Mouse (Mus musculus) bone marrow macrophage, adult 2 months (primary cell): ENCODE data around the gene Arntl2. TPM values are rescaled to one million over a fixed set of nuclear protein-coding genes. Genes with fewer than 3 reads are reported as not detected.
"Not testable (repeated sequence)": the region's sequence is repeated elsewhere in the genome, so short reads cannot be mapped to it uniquely, and the experiment has no call there.

Experiments used
- H3K27ac ChIP-seq: 2 replicates; pipeline ENCODE4 v1.5.1; 2012; ENCODE audit warnings: low read depth, low read length; ENCODE audit not compliant: insufficient read depth
- H3K4me1 ChIP-seq: 2 replicates; pipeline ENCODE4 v1.6.1; 2012; ENCODE audit warnings: low read length; ENCODE audit not compliant: control insufficient read depth, insufficient read depth
- H3K4me3 ChIP-seq: 2 replicates; pipeline ENCODE4 v1.5.1; 2012; ENCODE audit warnings: mild to moderate bottlenecking, low read length, moderate library complexity; ENCODE audit not compliant: insufficient read depth
- CTCF ChIP-seq: IDR thresholded peaks from 2 replicates; pipeline ENCODE4 v1.5.1; 2012; ENCODE audit warnings: low read depth, mild to moderate bottlenecking, low read length, moderate library complexity
- POLR2A ChIP-seq: IDR thresholded peaks from 2 replicates; pipeline ENCODE4 v1.6.1; 2012; ENCODE audit warnings: mild to moderate bottlenecking, low read depth, low read length, borderline replicate concordance
- polyA plus RNA-seq: library from polyadenylated mRNA; stranded (reverse); fragments of >200 nt; gene quantifications from 2 replicates; pipeline ENCODE4 v1.2.4, GENCODE M21; 2012; ENCODE audit not compliant: missing spikeins, insufficient read depth, insufficient read length

The Arntl2 gene
- polyA plus RNA-seq, 1 experiment: 2.7 TPM

DNA sequence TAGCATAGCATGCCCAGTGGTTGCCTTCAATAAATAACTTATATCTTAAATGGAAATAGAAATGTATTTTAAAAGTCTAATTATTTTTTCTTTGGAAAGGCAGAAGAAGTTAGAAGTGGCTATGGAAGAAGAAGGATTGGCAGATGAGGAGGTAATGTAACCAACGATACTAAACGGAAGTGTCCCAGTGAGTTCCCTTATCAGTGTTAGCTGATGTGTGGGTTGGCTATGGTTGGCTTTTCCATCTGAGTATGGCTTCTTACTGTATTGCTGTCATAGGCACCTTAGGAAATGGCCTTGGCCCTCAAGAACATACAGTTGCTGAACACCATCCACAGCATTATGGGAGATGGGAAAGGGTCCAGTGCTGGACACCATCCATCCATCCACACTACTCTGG, 35.8 kb upstream of the Arntl2 start:
- Histone ChIP-seq H3K4me1 (peaks cover 38% of the 10 kb centered on the region), H3K4me3 (no peak overlapping the region), H3K27ac (no peak overlapping the region)
- TF ChIP-seq POLR2A (no peak), CTCF (no peak)

DNA sequence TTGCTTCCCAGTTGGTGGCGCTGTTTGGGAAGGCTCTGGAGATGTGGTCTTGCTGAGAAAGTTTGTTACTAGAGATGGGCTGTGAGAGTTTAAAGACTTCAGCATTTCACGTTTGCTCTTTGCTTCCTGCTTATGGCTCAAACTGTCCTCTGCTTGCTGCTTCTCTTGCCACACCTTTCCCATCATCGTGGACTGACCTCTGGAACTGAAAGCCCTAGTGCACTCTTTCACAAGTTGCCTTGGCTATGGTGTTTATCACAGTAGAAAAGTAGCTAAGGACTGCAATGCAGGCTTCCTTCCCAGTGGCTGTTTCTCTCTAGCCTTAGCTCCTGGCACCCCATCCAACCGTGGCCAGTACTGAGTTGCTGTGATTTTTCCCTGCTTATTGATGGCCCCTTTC, 35.1 kb upstream of the Arntl2 start:
- Histone ChIP-seq H3K27ac (no peak overlapping the region), H3K4me1 (peaks cover 31% of the 10 kb centered on the region), H3K4me3 (no peak overlapping the region)
- no peak for TF ChIP-seq POLR2A
- TF ChIP-seq CTCF: no peak

DNA sequence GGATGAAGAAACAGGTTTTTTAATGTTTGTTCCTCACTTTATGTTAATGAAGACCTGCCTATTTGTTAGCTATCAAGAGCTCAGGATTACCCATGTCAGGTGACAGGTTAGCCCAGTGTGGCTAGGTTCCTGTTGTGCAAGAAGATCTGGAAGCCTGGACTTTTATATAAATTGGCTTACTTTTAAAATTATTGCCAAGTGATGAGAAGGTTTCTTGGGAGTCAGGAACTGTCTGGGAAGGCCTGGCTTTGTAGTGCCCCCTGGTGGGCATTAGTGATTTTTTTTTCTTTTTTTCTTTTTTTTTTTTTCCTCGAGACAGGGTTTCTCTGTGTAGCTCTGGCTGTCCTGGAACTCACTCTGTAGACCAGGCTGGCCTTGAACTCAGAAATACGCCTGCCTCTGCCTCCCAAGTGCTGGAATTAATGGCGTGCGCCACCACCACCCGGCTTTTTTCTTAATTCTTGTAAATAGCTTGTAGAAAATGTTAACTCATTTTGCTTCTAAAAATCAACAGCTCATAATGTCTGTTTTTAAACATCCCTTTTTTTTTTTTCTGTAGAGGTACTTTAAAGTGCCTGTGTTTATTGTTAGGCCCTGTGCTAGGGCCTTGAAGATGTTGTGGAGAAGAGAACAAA, 33.5 kb upstream of the Arntl2 start:
- peak; percentile 32; the same call in 1 of the 2 replicates for TF ChIP-seq CTCF
- no peak for TF ChIP-seq POLR2A
- H3K4me3 ChIP-seq: no peak overlapping the region
- peaks cover 15% of the 10 kb centered on the region for H3K4me1 ChIP-seq
- H3K27ac ChIP-seq: no peak overlapping the region

DNA sequence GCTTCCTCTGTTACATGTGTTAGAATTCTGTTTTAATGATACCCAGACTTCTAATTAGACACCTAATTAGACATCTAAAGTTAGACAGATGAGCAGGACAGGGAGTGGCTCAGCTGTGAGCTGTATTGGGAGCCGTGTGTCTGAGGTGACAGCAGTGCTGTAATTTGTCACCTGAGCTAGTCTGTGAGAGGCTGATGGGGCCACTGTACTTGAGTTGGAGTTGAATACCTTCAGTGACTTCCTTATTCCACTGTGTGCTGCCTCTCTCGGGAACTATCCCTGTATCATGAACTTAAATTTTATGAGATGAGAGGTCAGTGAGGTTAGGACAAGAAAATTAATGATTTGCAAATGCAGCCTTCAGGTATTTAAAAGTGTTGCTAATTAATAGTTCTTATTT, 31.3 kb upstream of the Arntl2 start:
- peaks cover 10% of the 10 kb centered on the region for H3K4me1 ChIP-seq
- H3K4me3 ChIP-seq: no peak overlapping the region
- no peak for TF ChIP-seq POLR2A
- no peak for TF ChIP-seq CTCF
- H3K27ac ChIP-seq: no peak overlapping the region

DNA sequence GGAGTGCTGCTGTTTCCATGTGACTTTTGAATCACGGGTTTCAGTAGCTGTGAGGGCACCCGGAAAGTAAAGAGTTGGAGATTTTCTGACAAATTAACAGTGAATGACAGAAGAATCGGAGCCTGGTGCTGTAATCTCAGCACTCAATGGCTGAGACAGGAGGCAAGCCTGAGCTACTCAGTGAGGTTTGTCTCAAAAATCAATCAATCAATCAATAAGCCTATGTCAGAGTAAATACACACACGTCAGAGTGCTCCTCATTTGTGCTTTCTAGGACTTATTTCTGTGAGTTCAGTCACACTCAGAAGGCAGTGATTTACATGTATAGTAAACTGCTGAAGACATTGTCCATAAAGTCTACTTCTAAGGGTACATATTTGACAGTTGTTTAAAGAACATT, 30.6 kb upstream of the Arntl2 start:
- no peak overlapping the region for H3K4me3 ChIP-seq
- H3K4me1 ChIP-seq: peaks cover 15% of the 10 kb centered on the region
- no peak overlapping the region for H3K27ac ChIP-seq
- TF ChIP-seq CTCF: no peak
- TF ChIP-seq POLR2A: no peak

DNA sequence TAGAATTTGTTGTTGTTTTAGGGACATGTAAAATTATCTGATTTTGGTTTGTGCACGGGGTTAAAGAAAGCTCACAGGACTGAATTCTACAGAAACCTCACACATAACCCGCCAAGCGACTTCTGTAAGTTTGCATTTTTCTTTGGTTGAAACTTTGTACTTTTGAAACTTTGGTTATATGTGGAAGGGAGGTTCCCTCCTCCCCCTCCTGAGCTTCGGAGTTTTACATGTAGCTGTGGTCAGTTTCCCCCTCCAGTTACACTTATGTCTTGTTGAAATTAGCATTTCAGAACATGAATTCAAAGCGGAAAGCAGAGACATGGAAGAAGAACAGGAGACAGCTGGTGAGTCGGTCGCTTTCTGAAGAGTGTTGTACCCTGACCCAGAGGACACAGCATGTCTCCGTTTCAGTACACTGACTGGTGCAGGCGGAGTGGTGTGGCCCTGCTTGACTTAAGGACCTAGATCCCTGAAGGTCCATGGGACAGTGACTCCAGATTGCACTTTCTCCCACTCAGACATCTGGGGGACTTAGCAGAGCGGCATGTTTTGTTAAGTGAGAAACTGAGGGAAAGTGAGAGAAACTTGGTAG, 26.9 kb upstream of the Arntl2 start:
- Histone ChIP-seq H3K4me3 (no peak overlapping the region), H3K27ac (no peak overlapping the region), H3K4me1 (peaks cover 16% of the 10 kb centered on the region)
- TF ChIP-seq CTCF (no peak), POLR2A (no peak)

DNA sequence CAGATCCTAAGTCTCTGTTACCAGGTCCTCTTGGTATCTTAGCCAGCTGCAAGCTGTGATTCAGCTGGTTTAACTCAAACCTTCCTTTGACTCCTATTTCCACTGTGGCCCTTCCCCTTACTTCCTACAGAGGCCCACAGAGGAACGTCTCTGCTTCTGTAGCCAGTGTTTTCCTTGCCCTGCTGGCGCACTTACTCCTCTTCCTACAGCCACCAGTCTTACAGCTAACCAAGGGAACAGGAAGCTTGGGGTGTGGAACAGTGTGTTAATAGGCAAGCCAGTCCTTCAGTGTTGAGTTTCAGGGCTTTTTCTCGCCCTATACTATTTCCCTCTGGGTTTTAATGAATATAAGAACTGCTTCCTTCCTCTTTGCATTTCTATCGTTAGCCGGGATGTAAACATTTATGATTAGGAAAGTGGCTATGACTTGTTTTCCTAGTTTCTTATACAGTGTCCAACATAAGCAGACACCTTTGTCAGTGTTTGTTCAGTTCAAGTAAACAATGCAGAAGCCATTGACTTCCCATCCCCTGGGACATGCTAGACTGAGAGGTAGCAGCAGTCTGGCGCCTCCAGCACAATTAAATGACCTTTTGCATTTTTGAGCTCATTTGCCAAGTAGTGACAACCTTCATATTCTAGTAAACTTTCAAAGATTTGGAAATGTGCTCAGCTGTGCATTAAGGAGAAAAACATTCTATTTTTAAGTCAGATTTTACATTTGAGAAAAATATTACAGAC, 25.7 kb upstream of the Arntl2 start:
- Histone ChIP-seq H3K4me1 (peaks cover 16% of the 10 kb centered on the region), H3K27ac (peak overlapping the region; percentile 24), H3K4me3 (no peak overlapping the region)
- TF ChIP-seq CTCF (no peak), POLR2A (no peak)

DNA sequence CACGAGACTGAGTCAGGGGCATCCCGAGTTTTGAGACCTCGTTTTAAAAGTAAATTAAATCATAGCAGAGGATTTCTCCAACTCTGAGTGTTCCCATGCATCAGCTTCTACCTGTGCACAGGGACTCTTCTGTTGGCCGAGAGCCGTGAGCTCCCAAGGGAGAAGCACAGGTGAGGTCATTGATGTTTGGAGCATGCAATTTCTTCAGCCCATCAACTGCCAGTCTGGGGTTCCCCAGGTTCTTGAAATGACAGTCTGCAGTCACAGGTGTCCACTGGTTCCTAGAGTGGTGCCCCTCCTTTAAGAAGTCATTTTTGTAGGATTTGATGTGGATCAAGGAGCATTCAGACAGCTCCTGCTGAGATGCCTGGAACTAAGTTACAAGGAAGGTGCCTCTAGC, 25.0 kb upstream of the Arntl2 start:
- Histone ChIP-seq H3K4me3 (no peak overlapping the region), H3K27ac (no peak overlapping the region)
- TF ChIP-seq CTCF (no peak), POLR2A (no peak)

DNA sequence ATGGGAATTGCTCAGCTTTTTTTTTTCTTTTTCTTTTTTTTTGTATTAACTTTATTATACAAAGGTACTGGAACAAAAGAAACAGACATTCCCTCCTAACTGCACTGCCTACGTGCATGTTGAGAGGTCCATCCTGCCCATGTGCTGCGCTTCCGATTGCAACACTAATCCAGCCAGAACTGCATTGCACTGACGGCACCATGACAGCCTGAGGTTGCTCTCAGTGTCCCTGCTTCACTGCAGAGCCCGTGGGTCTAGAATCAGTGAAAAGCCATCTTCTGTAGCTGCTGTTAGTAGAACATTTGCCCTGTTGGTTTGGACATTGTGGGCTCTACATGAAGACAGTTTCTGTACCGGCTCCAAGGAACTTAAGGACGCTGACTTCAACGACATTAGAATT, 20.0 kb upstream of the Arntl2 start:
- not testable (repeated sequence) for H3K4me3 ChIP-seq, H3K4me1 ChIP-seq, H3K27ac ChIP-seq

More for the DNA sequence above, 25.0 kb upstream of the Arntl2 start:
- peaks cover 16% of the 10 kb centered on the region for H3K4me1 ChIP-seq
